ENCODE assay signal across 8 mouse cellular contexts in the genomic region with DNA sequence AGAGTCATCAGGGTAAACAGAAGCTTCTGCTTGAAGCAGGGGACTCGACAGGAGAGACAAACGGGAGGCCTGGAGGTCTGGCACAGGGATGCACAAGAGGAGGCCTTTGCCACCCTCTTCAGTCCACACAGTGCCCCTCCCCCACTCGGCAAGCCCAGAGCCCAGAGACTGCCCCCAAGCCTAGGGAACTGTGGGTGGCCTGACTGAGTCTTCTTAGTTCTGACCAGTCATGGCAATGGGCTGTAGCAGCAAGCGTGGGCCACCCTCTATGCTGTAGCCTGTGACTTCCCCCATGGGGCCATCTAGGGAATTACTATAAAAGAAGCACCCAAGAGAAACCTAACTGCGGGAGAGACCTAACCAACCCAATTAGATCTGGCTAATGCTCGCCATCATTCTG. TPM values are rescaled to one million over a fixed set of nuclear protein-coding genes. Genes with fewer than 3 reads are reported as not detected.
A peak's percentile ranks its signal among the peaks of the same experiment; 100 is the strongest.
DNase-seq lines count a peak whose midpoint lies in the region; ATAC-seq and TF ChIP-seq lines count a peak whose summit lies in the region.

No protein-coding gene starts in this region.

- H3K27me3 ChIP-seq in heart, embryonic 14.5 days (ENCODE audit: control insufficient read depth, insufficient read depth, low read length), result peaks cover 23% of the 10 kb centered on the region
- H3K27me3 ChIP-seq in heart, embryonic 16.5 days (ENCODE audit: control insufficient read depth, insufficient read depth, low read length), result peaks cover 24% of the 10 kb centered on the region

- intact Hi-C loops in heart, postnatal 25 days (cut with DNase I), result loop anchor here (5.0 kb wide), 1 partner anchor 135 kb away; no protein-coding TSS in a partner anchor

- TF ChIP-seq POLR2A in lung, adult 2 months (IDR thresholded peaks at IDR 0.05; ENCODE audit: borderline replicate concordance, extremely low read depth, low read depth, low read length), result no peak

- H3K4me3 ChIP-seq in heart, embryonic 14.5 days (ENCODE audit: control insufficient read depth in 1 of 2, insufficient read depth in 1 of 2, low read depth in 1 of 2, low read length in 2 of 2), result peak overlapping the region; percentile 59 to 60; a peak in 3 of 4 replicates
- peak overlapping the region; percentile 66 for H3K4me3 ChIP-seq in heart, embryonic 16.5 days (ENCODE audit: low read length)
- H3K4me3 ChIP-seq in lung, adult 2 months (replicated peaks; ENCODE audit: extremely low read depth, low read depth, low read length), result no peak overlapping the region

- H3K4me2 ChIP-seq in heart, embryonic 14.5 days (ENCODE audit: low read length), result peak overlapping the region; percentile 98
- H3K4me2 ChIP-seq in heart, embryonic 16.5 days (ENCODE audit: low read depth, low read length), result peak overlapping the region; percentile 85

- no peak for DNase-seq in heart, postnatal 25 days (ENCODE audit: low spot score)
- peak; percentile 24 for DNase-seq in MN1 (ENCODE audit: low spot score)
- no peak for DNase-seq in lung, adult 2 months
- no peak for DNase-seq in spleen, postnatal 10 days (ENCODE audit: low spot score in 2 of 2)

- no peaks in the 10 kb centered on the region for H3K36me3 ChIP-seq in heart, embryonic 14.5 days (ENCODE audit: control insufficient read depth, insufficient read depth, low read length)
- no peaks in the 10 kb centered on the region for H3K36me3 ChIP-seq in heart, embryonic 16.5 days (ENCODE audit: control insufficient read depth, insufficient read depth)

- TF ChIP-seq CTCF in lung, adult 2 months (IDR thresholded peaks at IDR 0.05; ENCODE audit: insufficient read depth, low read length), result 0 out of 2 replicates have a peak, but pooled peaks have one; percentile 14

- H3K4me1 ChIP-seq in heart, embryonic 14.5 days (ENCODE audit: control insufficient read depth in 2 of 2, insufficient read depth in 2 of 2, low read length in 2 of 2), result peaks cover 7 to 29% of the 10 kb centered on the region in 2 experiments; a peak in 3 of 4 replicates
- peaks cover 12% of the 10 kb centered on the region for H3K4me1 ChIP-seq in heart, embryonic 16.5 days (ENCODE audit: control insufficient read depth, insufficient read depth, low read length)
- no peaks in the 10 kb centered on the region for H3K4me1 ChIP-seq in lung, adult 2 months (ENCODE audit: control insufficient read depth, insufficient read depth, low read length)

- ATAC-seq in heart, embryonic 14.5 days (ENCODE audit: insufficient number of reproducible peaks, insufficient read depth, low FRiP score, low read depth), result no peak; the same call in 1 of the 2 replicates
- ATAC-seq in heart, embryonic 16.5 days (replicated peaks; ENCODE audit: extremely low read depth, insufficient read depth, low FRiP score), result peak; percentile 24; the same call in 1 of the 2 replicates
- no peak for ATAC-seq in monocyte, adult 5-6 weeks (replicated peaks; ENCODE audit: insufficient number of reproducible peaks, low FRiP score, low TSS enrichment, poor library complexity, severe bottlenecking)
- ATAC-seq in megakaryocyte, adult 5-6 weeks (ENCODE audit: poor library complexity, severe bottlenecking), result no peak

- peak overlapping the region; percentile 76 for H3K9ac ChIP-seq in heart, embryonic 14.5 days (ENCODE audit: low read length)
- H3K9ac ChIP-seq in heart, embryonic 16.5 days (ENCODE audit: low read length), result no peak overlapping the region

- H3K27ac ChIP-seq in heart, embryonic 14.5 days (replicated peaks in 1 of 2; ENCODE audit: control insufficient read depth in 1 of 2, insufficient read depth in 1 of 2, low read depth in 2 of 2, low read length in 2 of 2), result no peak overlapping the region
- no peak overlapping the region for H3K27ac ChIP-seq in heart, embryonic 16.5 days (ENCODE audit: low read length)

- H3K9me3 ChIP-seq in heart, embryonic 14.5 days (ENCODE audit: control insufficient read depth, low read length), result no peaks in the 10 kb centered on the region
- H3K9me3 ChIP-seq in heart, embryonic 16.5 days (replicated peaks; ENCODE audit: control insufficient read depth, low read length), result peaks cover 3% of the 10 kb centered on the region; the same call in 1 of the 2 replicates

- WGBS in heart, embryonic 14.5 days, result 12% methylated on average over 6 of the region's 6 CpGs
- WGBS in heart, embryonic 16.5 days, result 21% methylated on average over 6 of the region's 6 CpGs
- WGBS in lung, adult 2 months, result 16% methylated on average over 6 of the region's 6 CpGs

RNA-seq across cellular contexts. Expression of a gene that starts 1.9 kb away (rescaled TPM):
- polyA plus RNA-seq in heart, embryonic 14.5 days (2014; fragmentation: Nextera tagmentation; extraction: Ambion mirVana), result 6.3 and 9.5 TPM in 2 replicates
- total RNA-seq in heart, postnatal 25 days (2021), result under 1 TPM; 0.78 to 0.86 TPM
- polyA plus RNA-seq in heart, embryonic 16.5 days (2015; fragmentation: Nextera tagmentation; extraction: Ambion mirVana), result 4.2 and 6.0 TPM in 2 replicates
- polyA plus RNA-seq in lung, adult 2 months (2012; rRNA removed), result 24.7 and 25.3 TPM in 2 replicates
- not detected in 3 replicates for total RNA-seq in monocyte, adult 5-6 weeks (2017)
- not detected in 2 replicates for total RNA-seq in megakaryocyte, adult 5-6 weeks (2015)
- not detected in 2 replicates for total RNA-seq in megakaryocyte, adult 5-6 weeks (2017)
